In genomic region chr8:121881921-121882320, GRCm38 (mm10) we compare ENCODE assay signal across 15 mouse cellular contexts.
"Had no signal": no experiment of that assay in that cellular context is flagged by ENCODE, and none has a peak within 500 bp of the region (broad histone marks: within the 10 kb centered on the region; RNA-seq: fewer than 3 reads in every experiment).

No protein-coding gene starts in this region.

- H3K27ac ChIP-seq: limb, embryonic 13.5 days; liver, embryonic 14.5 days; midbrain, embryonic 13.5 days; neural tube, embryonic 12.5 days; stomach, embryonic 15.5 days had no signal

- H3K27me3 ChIP-seq: limb, embryonic 13.5 days; midbrain, embryonic 13.5 days; neural tube, embryonic 12.5 days; stomach, embryonic 15.5 days had no signal

- H3K9me3 ChIP-seq: limb, embryonic 13.5 days; midbrain, embryonic 13.5 days; neural tube, embryonic 12.5 days; stomach, embryonic 15.5 days had no signal

- H3K4me1 ChIP-seq: midbrain, embryonic 13.5 days; neural tube, embryonic 12.5 days; stomach, embryonic 15.5 days had no signal

- ATAC-seq: intestine, postnatal 0 days; midbrain, embryonic 13.5 days had no signal

- H3K4me2 ChIP-seq: limb, embryonic 13.5 days; lung, embryonic 14.5 days; midbrain, embryonic 13.5 days; neural tube, embryonic 12.5 days; stomach, embryonic 15.5 days had no signal

- H3K4me3 ChIP-seq: limb, embryonic 13.5 days; midbrain, embryonic 13.5 days; neural tube, embryonic 12.5 days; stomach, embryonic 15.5 days had no signal

- DNase-seq: kidney, adult 8-10 months; kidney, postnatal 25 days; layer of hippocampus, adult 9-11 months; layer of hippocampus, postnatal 36 days; left cerebral cortex, postnatal 4 days; lung, embryonic 14.5 days; right cerebral cortex, postnatal 4 days; spleen, adult 18-20 months; thymus, postnatal 14 days had no signal

- H3K9ac ChIP-seq: limb, embryonic 13.5 days; liver, embryonic 14.5 days; lung, embryonic 14.5 days; midbrain, embryonic 13.5 days; neural tube, embryonic 12.5 days; stomach, embryonic 15.5 days had no signal
